Mouse (Mus musculus): ENCODE data around the gene Hnrnpf. TPM values are rescaled to one million over a fixed set of nuclear protein-coding genes. Genes with fewer than 3 reads are reported as not detected.

Gene Hnrnpf
- polyA plus RNA-seq, 1 experiment from 2014 or later = 839 TPM

DNA sequence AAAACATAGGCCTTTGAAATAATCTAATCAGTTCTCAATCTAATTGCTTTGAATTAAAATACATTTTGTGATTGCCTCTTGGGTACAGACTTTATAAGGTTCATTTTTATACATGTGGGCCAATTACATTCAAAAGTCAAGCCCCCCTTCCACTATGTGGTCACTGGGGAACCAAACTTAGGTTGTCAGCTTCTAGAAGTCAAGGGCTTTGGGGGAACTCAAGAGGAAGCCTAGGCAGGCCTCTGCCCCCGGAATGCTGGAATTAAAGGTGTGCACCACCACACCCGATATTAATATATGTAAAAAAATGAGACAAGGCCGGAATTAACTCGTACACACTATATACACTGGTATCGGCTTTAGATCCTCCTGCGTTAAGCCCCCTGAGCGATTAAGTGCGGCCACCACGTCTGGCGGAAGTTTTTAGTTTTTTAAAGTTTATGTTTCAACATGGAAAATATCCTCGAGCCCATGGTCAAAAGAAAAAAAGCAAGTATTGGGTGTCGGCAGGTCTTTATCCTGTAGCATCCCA lies 16.1 kb downstream of the Hnrnpf start:
- peaks cover 28% of the 10 kb centered on the region for H3K36me3 ChIP-seq
- peak overlapping the region; percentile 94 for H3K27ac ChIP-seq (replicated peaks)
- H3K4me3 ChIP-seq = peak overlapping the region; percentile 79
- H3K27me3 ChIP-seq (ENCODE audit: low read depth, poor library complexity, severe bottlenecking) = no peaks in the 10 kb centered on the region
- WGBS = 2% methylated on average over 12 of the region's 12 CpGs
- no peak for DNase-seq (ENCODE audit: low spot score)
- H3K9me3 ChIP-seq (replicated peaks) = no peaks in the 10 kb centered on the region
- peaks cover 48% of the 10 kb centered on the region for H3K4me1 ChIP-seq

DNA sequence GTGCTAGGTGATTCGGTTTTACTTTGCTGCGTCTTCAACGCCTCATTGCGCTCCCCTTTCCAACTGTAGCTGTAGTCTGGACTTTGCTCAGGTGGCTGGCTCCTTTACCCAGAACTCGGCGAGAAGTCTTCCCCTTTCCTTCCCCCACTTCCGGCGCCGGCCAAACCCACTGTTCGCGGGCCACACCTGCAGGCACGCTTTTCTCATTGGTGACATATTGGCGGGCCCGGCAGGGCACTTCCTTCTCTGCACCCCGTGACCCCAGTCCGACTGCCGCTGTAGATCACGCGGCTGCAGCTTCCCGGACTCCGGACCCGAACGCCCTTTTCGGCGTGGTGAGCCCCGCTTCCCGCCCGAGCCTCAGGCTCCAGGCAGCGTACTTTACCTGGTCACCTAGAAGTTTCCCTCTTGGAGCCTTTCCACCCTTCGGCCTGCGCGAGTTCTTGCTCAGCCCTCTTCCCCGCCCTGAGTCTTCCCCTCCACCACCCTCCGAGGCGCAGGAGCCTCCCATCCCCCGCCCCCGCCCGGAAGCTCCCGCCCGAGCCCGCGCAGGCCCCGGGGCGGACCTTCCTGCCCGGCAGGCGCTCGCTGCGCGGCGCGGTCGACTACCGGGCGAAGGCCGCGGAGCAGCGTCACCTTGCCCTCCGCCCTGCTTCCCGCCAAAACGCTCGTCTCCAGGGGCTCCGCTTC lies 16.8 kb downstream of the Hnrnpf start:
- peak overlapping the region; percentile 94 for H3K27ac ChIP-seq (replicated peaks)
- H3K9me3 ChIP-seq (replicated peaks) = no peaks in the 10 kb centered on the region
- peak overlapping the region; percentile 79 for H3K4me3 ChIP-seq
- DNase-seq (ENCODE audit: low spot score) = peak; percentile 86
- H3K4me1 ChIP-seq = peaks cover 48% of the 10 kb centered on the region
- no peaks in the 10 kb centered on the region for H3K27me3 ChIP-seq (ENCODE audit: low read depth, poor library complexity, severe bottlenecking)
- H3K36me3 ChIP-seq = peaks cover 35% of the 10 kb centered on the region
- under 1% methylated on average over 62 of the region's 62 CpGs for WGBS

DNA sequence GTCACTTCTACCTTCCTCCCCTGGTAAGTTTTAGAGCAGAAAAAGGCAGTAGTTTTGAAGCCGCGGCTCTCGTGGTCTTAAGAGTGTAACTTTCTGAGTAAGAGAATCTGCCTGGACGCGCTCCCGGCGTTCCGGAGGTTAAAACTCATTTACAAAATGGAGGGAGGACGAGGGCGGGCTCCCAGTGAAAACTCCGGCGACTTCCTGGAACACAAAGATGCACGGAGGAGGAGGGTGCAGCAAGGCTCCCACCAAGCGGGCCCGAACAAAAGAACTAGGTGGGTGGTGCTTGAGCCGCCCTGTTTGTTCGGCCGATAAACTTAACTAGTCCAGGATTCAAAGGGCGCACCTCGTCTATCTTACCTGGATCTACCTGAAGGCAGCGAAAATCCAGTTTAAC lies 17.5 kb downstream of the Hnrnpf start:
- Histone ChIP-seq H3K27me3 (ENCODE audit: low read depth, poor library complexity, severe bottlenecking) (no peaks in the 10 kb centered on the region), H3K9me3 (replicated peaks) (no peaks in the 10 kb centered on the region), H3K4me1 (peaks cover 48% of the 10 kb centered on the region), H3K36me3 (peaks cover 42% of the 10 kb centered on the region), H3K4me3 (peak overlapping the region; percentile 79), H3K27ac (replicated peaks) (peak overlapping the region; percentile 94)
- DNase-seq (ENCODE audit: low spot score) = peak; percentile 72
- 1% methylated on average over 21 of the region's 21 CpGs for WGBS

DNA sequence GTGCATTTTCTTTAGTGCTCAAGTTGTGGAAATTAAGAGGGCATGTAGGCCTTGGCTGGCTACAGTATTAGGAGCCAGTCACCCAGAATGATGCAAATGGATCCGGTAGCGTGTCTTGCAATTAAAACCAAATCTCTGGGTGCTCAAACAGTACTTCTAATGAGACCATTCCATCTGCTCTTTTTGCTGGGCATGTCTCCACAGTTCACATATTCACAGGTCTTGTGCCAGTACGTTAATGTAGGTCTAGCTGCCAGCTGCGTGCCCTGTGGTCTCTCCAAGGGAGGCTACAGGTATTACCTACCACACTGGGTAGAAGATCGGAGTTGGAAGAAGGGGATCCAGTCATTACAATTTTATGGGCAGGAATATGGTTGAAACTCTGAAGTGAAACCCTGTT lies 17.9 kb downstream of the Hnrnpf start:
- H3K27me3 ChIP-seq (ENCODE audit: low read depth, poor library complexity, severe bottlenecking) = no peaks in the 10 kb centered on the region
- H3K4me1 ChIP-seq = peaks cover 48% of the 10 kb centered on the region
- H3K36me3 ChIP-seq = peaks cover 45% of the 10 kb centered on the region
- DNase-seq (ENCODE audit: low spot score) = no peak
- H3K9me3 ChIP-seq (replicated peaks) = no peaks in the 10 kb centered on the region
- H3K4me3 ChIP-seq = peak overlapping the region; percentile 79
- WGBS = 51% methylated on average over 5 of the region's 5 CpGs
- peak overlapping the region; percentile 94 for H3K27ac ChIP-seq (replicated peaks)

DNA sequence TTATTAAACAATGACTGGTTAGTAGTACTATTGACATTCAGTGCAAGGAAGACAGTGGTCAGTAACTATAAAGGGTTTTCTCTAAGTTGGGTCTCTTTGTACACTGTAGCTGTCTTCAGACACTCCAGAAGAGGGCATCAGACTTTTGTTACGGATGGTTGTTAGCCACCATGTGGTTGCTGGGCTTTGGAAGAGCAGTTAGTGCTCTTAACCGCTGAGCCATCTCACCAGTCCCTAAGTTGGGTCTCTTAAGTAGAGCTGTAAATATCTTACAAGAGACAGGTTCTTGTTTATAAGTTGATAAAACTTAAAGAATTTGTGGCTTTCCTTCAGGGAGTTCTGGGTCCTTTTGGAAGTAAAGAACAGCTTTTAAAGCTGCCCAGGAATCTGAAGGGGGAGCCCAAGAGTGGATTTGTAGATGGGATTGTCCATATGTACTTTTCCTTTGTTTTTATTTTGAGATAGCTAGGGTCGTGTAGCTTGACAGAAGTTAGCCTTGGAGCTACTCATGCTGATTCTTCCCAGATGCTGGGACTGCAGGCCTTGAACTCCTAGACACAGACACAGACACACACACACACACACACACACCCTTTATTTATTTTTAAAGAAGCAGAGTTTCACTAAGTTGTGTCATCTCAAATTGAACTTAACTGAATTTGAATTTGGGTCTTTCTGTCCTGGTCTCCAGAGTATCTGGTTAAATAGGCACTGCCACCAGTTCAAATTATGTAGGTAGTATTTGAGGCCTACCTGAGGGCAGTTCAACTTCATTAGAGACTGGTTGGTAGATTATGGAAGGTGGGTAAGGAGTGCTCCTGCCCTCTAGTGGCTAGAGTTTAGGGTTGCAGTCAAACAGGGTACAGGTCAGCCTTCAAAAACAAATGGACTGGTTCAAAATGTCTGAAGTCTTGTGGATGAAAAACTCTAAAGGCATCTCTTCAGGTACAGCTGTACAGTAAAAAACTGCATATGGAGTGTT lies 20.8 kb downstream of the Hnrnpf start:
- Histone ChIP-seq H3K4me3 (no peak overlapping the region), H3K9me3 (replicated peaks) (no peaks in the 10 kb centered on the region), H3K27me3 (ENCODE audit: low read depth, poor library complexity, severe bottlenecking) (no peaks in the 10 kb centered on the region), H3K27ac (replicated peaks) (no peak overlapping the region), H3K36me3 (peaks cover 58% of the 10 kb centered on the region), H3K4me1 (peaks cover 37% of the 10 kb centered on the region)
- 75% methylated on average over 3 of the region's 3 CpGs for WGBS
- DNase-seq (ENCODE audit: low spot score) = no peak

DNA sequence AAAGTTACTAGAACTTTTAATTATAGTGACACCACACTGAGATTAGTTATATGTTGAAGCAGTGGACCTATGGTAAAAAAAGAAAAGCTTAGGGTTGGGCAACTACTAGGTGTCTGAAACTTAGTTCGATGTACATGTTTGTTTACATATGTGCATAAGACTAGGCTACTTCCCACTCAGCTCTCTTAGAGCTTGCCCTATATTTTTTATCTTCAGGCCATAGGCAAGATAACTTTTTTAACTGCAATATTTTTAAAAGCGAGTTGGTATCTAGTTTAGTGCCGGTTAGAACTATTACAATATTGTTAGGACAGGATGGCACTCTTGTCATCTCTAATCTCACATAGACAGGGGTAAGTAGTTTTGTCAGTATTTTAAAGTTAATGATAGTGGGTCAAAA lies 21.9 kb downstream of the Hnrnpf start:
- Histone ChIP-seq H3K27me3 (ENCODE audit: low read depth, poor library complexity, severe bottlenecking) (no peaks in the 10 kb centered on the region), H3K27ac (replicated peaks) (no peak overlapping the region), H3K9me3 (replicated peaks) (no peaks in the 10 kb centered on the region), H3K36me3 (peaks cover 69% of the 10 kb centered on the region), H3K4me3 (no peak overlapping the region), H3K4me1 (peaks cover 27% of the 10 kb centered on the region)
- 93% methylated on average over 3 of the region's 3 CpGs for WGBS
- no peak for DNase-seq (ENCODE audit: low spot score)

DNA sequence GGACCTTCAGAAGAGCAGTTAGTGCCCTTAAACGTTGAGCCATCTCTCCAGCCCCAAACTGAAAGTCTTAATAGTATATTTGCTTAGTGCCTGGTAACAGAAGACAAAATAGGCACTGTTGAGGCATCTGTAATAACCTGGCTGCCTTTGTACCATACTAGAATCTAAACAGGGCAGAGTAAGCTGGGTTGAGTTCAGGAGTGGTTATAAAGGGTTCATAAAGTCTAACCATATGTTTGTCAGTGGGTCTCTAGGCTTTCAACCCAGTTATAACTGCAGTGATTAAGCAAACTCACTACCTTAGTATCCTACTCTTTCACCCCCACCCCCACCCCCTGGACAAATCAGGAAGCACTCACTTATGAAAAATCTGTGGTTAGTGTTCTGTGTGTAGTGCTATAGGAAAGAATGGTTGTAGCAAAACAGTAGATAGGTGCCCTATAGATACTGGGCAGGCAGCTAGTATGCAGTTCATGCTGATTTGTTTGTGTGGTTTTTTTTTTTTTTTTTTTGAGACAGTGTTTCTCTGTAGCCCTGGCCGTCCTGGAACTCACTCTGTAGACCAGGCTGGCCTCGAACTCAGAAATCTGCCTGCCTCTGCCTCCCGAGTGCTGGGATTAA lies 26.9 kb downstream of the Hnrnpf start:
- peaks cover 68% of the 10 kb centered on the region for H3K36me3 ChIP-seq
- 77% methylated on average over 4 of the region's 4 CpGs for WGBS
- no peak overlapping the region for H3K4me3 ChIP-seq

DNA sequence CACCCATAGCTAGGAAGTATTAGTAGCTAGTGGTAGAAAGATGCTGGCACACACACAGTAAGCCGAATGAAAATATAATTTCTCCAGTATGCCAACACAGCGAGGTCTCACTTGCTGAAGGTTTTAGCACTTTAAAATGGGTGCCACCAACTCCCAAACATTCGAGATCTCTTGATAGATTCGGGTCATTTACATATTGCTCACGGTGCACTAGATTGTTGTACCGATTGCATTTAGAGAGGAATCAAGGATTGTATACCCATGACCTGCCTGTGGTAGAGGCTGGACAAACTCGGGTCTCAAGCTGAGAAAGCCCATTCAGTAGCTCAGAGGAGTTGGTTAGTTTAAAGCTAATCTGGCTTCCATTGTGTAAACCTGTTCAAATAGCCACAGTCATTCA lies 27.8 kb downstream of the Hnrnpf start:
- Histone ChIP-seq H3K9me3 (replicated peaks) (no peaks in the 10 kb centered on the region), H3K36me3 (peaks cover 59% of the 10 kb centered on the region), H3K4me3 (no peak overlapping the region), H3K27ac (replicated peaks) (no peak overlapping the region), H3K27me3 (ENCODE audit: low read depth, poor library complexity, severe bottlenecking) (no peaks in the 10 kb centered on the region), H3K4me1 (no peaks in the 10 kb centered on the region)
- DNase-seq (ENCODE audit: low spot score) = no peak
- WGBS = 86% methylated on average over 7 of the region's 7 CpGs

More for the DNA sequence above, 26.9 kb downstream of the Hnrnpf start:
- no peak for DNase-seq (ENCODE audit: low spot score)
- Histone ChIP-seq H3K27me3 (ENCODE audit: low read depth, poor library complexity, severe bottlenecking) (no peaks in the 10 kb centered on the region), H3K27ac (replicated peaks) (no peak overlapping the region), H3K4me1 (no peaks in the 10 kb centered on the region), H3K9me3 (replicated peaks) (no peaks in the 10 kb centered on the region)

DNA sequence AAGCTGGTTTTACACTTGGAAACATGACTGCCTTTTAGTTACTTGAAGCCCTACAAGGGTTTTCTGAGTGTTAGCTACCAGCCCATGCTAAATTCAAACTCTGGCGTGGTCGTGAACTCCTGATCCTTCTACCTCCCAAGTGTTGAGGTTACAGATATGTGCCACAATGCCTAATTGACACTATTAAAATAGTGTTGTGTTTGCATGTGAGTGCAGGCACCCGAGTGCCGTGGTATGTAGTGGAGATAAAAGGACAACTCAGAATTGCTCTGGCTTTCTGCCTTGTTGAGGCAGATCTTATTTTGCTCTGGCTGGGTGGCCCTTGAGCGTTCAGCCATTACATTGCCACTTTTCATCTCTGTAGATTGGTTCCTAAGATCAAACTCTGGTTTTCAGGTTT lies 28.6 kb downstream of the Hnrnpf start:
- H3K27me3 ChIP-seq (ENCODE audit: low read depth, poor library complexity, severe bottlenecking) = no peaks in the 10 kb centered on the region
- H3K27ac ChIP-seq (replicated peaks) = no peak overlapping the region
- peaks cover 54% of the 10 kb centered on the region for H3K36me3 ChIP-seq
- H3K9me3 ChIP-seq (replicated peaks) = no peaks in the 10 kb centered on the region
- H3K4me3 ChIP-seq = no peak overlapping the region
- no peaks in the 10 kb centered on the region for H3K4me1 ChIP-seq
- DNase-seq (ENCODE audit: low spot score) = no peak
- whole genome bisulfite sequencing = 88% methylated on average over 5 of the region's 5 CpGs

DNA sequence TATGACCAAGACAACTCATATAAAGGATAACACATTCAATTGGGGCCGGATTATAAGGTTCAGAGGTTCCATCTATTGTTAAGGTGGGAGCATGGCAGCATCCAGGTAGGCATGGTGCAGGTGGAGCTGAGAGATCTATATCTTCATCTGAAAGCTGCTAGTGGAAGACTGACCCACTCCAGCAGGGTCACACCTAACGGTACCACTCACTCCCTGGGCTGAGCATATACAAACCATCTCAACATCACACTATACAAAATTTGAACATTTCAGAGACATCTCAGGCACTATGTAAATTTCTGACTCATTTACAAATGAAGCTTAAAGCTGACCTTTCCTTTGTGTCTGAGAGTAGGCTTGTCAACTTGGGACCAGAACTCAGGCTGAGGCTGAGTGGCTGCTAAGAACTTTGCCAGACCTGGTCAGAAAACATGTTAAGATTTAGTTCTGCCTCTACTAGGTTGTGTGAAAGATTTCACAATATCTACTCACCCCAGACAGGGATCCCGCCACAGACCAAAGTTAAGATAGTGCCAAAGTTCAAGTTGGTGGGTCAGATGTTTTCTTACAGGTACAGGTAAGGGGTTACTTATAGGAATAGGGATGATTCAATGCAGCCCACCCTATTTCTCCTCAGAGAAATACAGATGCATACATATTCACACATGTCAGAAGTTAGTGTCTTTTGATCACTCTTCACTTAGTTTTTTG lies 30.0 kb downstream of the Hnrnpf start:
- Histone ChIP-seq H3K9me3 (replicated peaks) (no peaks in the 10 kb centered on the region), H3K4me1 (no peaks in the 10 kb centered on the region), H3K27ac (replicated peaks) (no peak overlapping the region), H3K4me3 (no peak overlapping the region), H3K27me3 (ENCODE audit: low read depth, poor library complexity, severe bottlenecking) (no peaks in the 10 kb centered on the region), H3K36me3 (peaks cover 51% of the 10 kb centered on the region)
- WGBS = 97% methylated on average over 3 of the region's 3 CpGs
- no peak for DNase-seq (ENCODE audit: low spot score)

DNA sequence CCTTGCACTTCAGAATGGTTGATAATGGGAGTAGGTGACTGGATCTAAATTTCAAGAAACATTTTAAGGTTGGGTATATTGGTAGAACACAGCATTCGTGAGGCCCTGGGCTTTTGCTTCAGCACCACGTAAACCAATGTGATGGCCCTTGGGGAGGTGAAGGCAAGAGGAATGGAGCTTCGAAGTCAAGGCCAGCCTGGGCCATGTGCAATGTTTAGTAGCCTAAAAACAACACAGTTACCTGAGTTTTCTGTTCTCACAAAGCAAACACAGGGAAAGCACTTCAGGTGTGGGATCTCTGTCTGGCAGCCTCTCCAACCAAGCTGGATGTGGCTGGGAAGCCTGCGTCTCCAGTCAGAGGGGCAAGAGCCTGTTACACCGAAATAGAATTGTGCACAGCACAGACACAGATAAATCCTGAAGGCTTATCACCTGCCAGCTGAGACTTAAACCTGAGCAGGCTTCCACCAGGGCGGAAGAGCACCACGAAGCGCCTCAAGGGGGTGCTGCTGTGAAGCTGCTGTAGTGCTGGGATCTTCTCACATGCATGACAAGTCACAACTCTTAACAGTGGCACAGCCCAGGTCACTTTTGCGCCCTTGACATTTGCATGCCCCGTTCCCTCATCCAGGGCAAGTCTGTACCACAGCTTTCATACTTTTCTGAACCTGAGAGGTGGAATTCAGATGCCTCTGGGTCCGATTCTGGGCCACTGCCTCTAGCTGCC lies 32.4 kb downstream of the Hnrnpf start:
- H3K9me3 ChIP-seq (replicated peaks) = no peaks in the 10 kb centered on the region
- H3K4me1 ChIP-seq = no peaks in the 10 kb centered on the region
- H3K27me3 ChIP-seq (ENCODE audit: low read depth, poor library complexity, severe bottlenecking) = no peaks in the 10 kb centered on the region
- H3K4me3 ChIP-seq = no peak overlapping the region
- 56% methylated on average over 11 of the region's 11 CpGs for whole genome bisulfite sequencing
- peaks cover 30% of the 10 kb centered on the region for H3K36me3 ChIP-seq
- no peak for DNase-seq (ENCODE audit: low spot score)
- no peak overlapping the region for H3K27ac ChIP-seq (replicated peaks)

All from midbrain, embryonic 10.5 days (tissue).